Mouse (Mus musculus) megakaryocyte, embryonic 14.5 days (primary cell): ENCODE measurements around the gene Usp21.

Experiments
- FLI1 ChIP-seq: IDR thresholded peaks from 2 replicates; pipeline ENCODE4 v1.6.1; 2012; ENCODE audit warnings: low read length, inconsistent platforms, mixed read lengths
- GATA1 ChIP-seq: IDR thresholded peaks from 3 replicates; pipeline ENCODE4 v1.6.1; 2012; ENCODE audit warnings: mixed read lengths, low read length, inconsistent platforms, borderline replicate concordance

DNA sequence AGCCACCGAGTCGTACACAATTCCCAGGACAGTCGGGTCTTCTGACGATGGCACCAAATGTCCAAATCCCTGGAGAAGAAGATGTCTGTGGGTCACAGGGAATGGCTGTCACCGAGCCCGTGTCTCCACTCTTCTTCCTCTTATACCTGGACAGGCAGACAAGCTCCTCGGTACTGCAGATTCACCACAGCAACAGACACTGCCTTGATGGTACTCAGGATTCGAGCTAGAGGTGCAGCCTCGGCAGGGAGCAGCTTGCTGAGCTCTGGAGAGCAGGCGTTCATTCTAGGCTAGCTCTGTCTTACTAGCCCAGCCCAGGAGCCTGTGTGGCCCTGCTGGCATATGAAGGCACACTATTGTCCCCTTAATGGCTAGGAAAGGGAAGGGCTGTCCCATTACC is 10.1 kb downstream of the Usp21 start:
- TF ChIP-seq FLI1 (no peak), GATA1 (no peak)
